Mouse (Mus musculus) hindbrain, embryonic 14.5 days (tissue): ENCODE data around the gene Adh5. TPM values are rescaled to one million over a fixed set of nuclear protein-coding genes. Genes with fewer than 3 reads are reported as not detected.
A peak's percentile ranks its signal among the peaks of the same experiment; 100 is the strongest.

Experiments used
- ATAC-seq: fragments of 200-750 bp; cut with Nextera tagmentation; 2 replicates; pipeline ENCODE4 v1.8.0; 2017; ENCODE audit warnings: moderate number of reproducible peaks, mild to moderate bottlenecking, moderate TSS enrichment, moderate library complexity; ENCODE audit not compliant: low FRiP score
- DNase-seq: peaks from one replicate; pipeline ENCODE4 v3.0.0-alpha.2; 2015; ENCODE audit warnings: low spot score
- H3K27ac ChIP-seq: fragments of 300-500 bp; sonication (generic); 2 replicates; pipeline ENCODE4 v1.5.1; 2014; ENCODE audit warnings: mild to moderate bottlenecking, moderate library complexity
- H3K27me3 ChIP-seq: fragments of 300-500 bp; sonication (generic); 2 replicates; pipeline ENCODE4 v1.6.1; 2014; ENCODE audit warnings: mild to moderate bottlenecking, low read length, mixed read lengths; ENCODE audit not compliant: control insufficient read depth, insufficient read depth
- H3K36me3 ChIP-seq: fragments of 300-500 bp; sonication (generic); replicated peaks from 2 replicates; pipeline ENCODE4 v1.6.1; 2014; ENCODE audit not compliant: control insufficient read depth, insufficient read depth
- H3K4me1 ChIP-seq: fragments of 300-500 bp; sonication (generic); replicated peaks from 2 replicates; pipeline ENCODE4 v1.6.1; 2014; ENCODE audit warnings: antibody characterized with exemption, low read length, mixed read lengths; ENCODE audit not compliant: control insufficient read depth, insufficient read depth
- H3K4me2 ChIP-seq: fragments of 300-500 bp; sonication (generic); replicated peaks from 2 replicates; pipeline ENCODE4 v1.6.1; 2014; ENCODE audit warnings: mild to moderate bottlenecking, moderate library complexity
- H3K4me3 ChIP-seq: fragments of 300-500 bp; sonication (generic); replicated peaks from 2 replicates; pipeline ENCODE4 v1.5.1; 2014; ENCODE audit warnings: mild to moderate bottlenecking, low read length
- H3K9ac ChIP-seq: fragments of 300-500 bp; sonication (generic); 2 replicates; pipeline ENCODE4 v1.6.1; 2014
- H3K9me3 ChIP-seq: fragments of 300-500 bp; sonication (generic); 2 replicates; pipeline ENCODE4 v1.6.1; 2016; ENCODE audit warnings: low read length; ENCODE audit not compliant: control insufficient read depth
- WGBS: fragments of 180-500 bp; shearing (Covaris S2); extraction: QIAGEN DNeasy Blood & Tissue Kit; methylation state at CpG from one replicate; pipeline ENCODE4 v1.1.7; 2014; 5-methylcytosine and 5-hydroxymethylcytosine counted together
- polyA plus RNA-seq: library from polyadenylated mRNA; unstranded; fragments of >200 nt; fragmentation: Nextera tagmentation; extraction: Ambion mirVana; gene quantifications from 2 replicates; pipeline ENCODE4 v1.2.1, GENCODE M21; 2014

Gene Adh5
- polyA plus RNA-seq, 1 experiment from 2014 or later = 196 TPM

- Histone ChIP-seq H3K27ac (no peak overlapping the region), H3K9me3 (no peaks in the 10 kb centered on the region), H3K4me2 (no peak overlapping the region), H3K4me1 (no peaks in the 10 kb centered on the region), H3K9ac (no peak overlapping the region), H3K27me3 (no peaks in the 10 kb centered on the region), H3K36me3 (no peaks in the 10 kb centered on the region), H3K4me3 (no peak overlapping the region)
- 43% methylated on average over 1 of the region's 1 CpGs for WGBS
- DNase-seq (no peak), ATAC-seq (no peak)
Observed at GRCm38 (mm10) chr3:138494565-138494964, 51.7 kb downstream of the Adh5 start.

- 89% methylated on average over 11 of the region's 11 CpGs for WGBS
- H3K4me2 ChIP-seq = no peak overlapping the region
- no peak overlapping the region for H3K9ac ChIP-seq
- H3K9me3 ChIP-seq = no peaks in the 10 kb centered on the region
- H3K27ac ChIP-seq = no peak overlapping the region
- DNase-seq (no peak), ATAC-seq (no peak)
- no peak overlapping the region for H3K4me3 ChIP-seq
- H3K4me1 ChIP-seq = peaks cover 7% of the 10 kb centered on the region
- H3K27me3 ChIP-seq = no peaks in the 10 kb centered on the region
- H3K36me3 ChIP-seq = no peaks in the 10 kb centered on the region
Observed at GRCm38 (mm10) chr3:138495166-138496145, 52.6 kb downstream of the Adh5 start.

GRCm38 (mm10) chr3:138498731-138499130 lies 55.8 kb downstream of the Adh5 start:
- Histone ChIP-seq H3K27me3 (no peaks in the 10 kb centered on the region), H3K4me3 (no peak overlapping the region), H3K4me1 (peaks cover 13% of the 10 kb centered on the region), H3K9ac (no peak overlapping the region), H3K27ac (no peak overlapping the region), H3K36me3 (no peaks in the 10 kb centered on the region), H3K4me2 (no peak overlapping the region), H3K9me3 (no peaks in the 10 kb centered on the region)
- no peak for DNase-seq
- no peak for ATAC-seq
- 63% methylated on average over 4 of the region's 4 CpGs for WGBS

- H3K36me3 ChIP-seq = no peaks in the 10 kb centered on the region
- DNase-seq (no peak), ATAC-seq (peak; percentile 37; the same call in 1 of the 2 replicates)
- H3K9me3 ChIP-seq = no peaks in the 10 kb centered on the region
- 11% methylated on average over 15 of the region's 15 CpGs for WGBS
- no peak overlapping the region for H3K4me3 ChIP-seq
- 0 out of 2 replicates have a peak overlapping the region, but pooled peaks have one; percentile 13 for H3K9ac ChIP-seq
- H3K27ac ChIP-seq = peak overlapping the region; percentile 24; the same call in 1 of the 2 replicates
- H3K27me3 ChIP-seq = no peaks in the 10 kb centered on the region
- H3K4me2 ChIP-seq = peak overlapping the region; percentile 31
- H3K4me1 ChIP-seq = peaks cover 13% of the 10 kb centered on the region
Observed at GRCm38 (mm10) chr3:138499854-138500740, 57.2 kb downstream of the Adh5 start.

DNA sequence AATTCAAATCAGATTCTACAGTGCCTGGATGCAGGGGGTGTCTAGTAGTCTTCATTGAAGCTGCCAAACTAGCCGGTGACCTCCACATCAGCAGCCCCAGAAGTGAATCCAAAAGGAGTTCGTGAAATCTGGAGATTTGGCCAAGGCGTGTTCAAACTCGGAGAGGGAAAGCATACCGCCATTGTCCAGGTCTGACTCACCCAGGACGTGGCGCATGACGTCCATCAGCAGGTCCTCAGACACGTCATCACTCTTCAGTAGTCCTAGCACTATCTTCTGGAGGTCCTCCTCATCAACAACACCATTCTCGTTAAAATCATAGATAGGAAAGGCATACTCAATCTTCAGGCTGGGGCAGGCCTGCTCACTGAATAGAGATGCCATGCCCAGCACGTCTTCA lies 60.9 kb downstream of the Adh5 start:
- WGBS = 91% methylated on average over 11 of the region's 11 CpGs

More for the DNA sequence above, 60.9 kb downstream of the Adh5 start:
- no peak overlapping the region for H3K27ac ChIP-seq
- no peaks in the 10 kb centered on the region for H3K27me3 ChIP-seq
- no peak for DNase-seq
- no peaks in the 10 kb centered on the region for H3K36me3 ChIP-seq
- peaks cover 13% of the 10 kb centered on the region for H3K4me1 ChIP-seq
- no peak overlapping the region for H3K4me3 ChIP-seq
- no peak overlapping the region for H3K9ac ChIP-seq
- H3K9me3 ChIP-seq = no peaks in the 10 kb centered on the region
- no peak overlapping the region for H3K4me2 ChIP-seq
- ATAC-seq = no peak

Other genes starting within 250 kb of the Adh5 start
- not detected in 2 replicates for gene 4930579F01Rik, start 249.3 kb upstream of the Adh5 start, polyA plus RNA-seq
- gene Adh7, start 225.3 kb upstream of the Adh5 start, polyA plus RNA-seq = 0.41 and 1.6 TPM in 2 replicates
- gene Adh1, start 182.1 kb upstream of the Adh5 start, polyA plus RNA-seq = 1.3 and 1.6 TPM in 2 replicates
- not detected in 2 replicates for gene Adh6a, start 129.8 kb upstream of the Adh5 start, polyA plus RNA-seq
- gene Adh6b, start 101.3 kb upstream of the Adh5 start, polyA plus RNA-seq = 0.16 and 0.29 TPM in 2 replicates
- 0.58 TPM in 1 of 2 replicates, not detected in the other for gene Adh4, start 27.6 kb upstream of the Adh5 start, polyA plus RNA-seq
- gene Metap1, start 46.4 kb downstream of the Adh5 start, polyA plus RNA-seq = 58.3 and 61.9 TPM in 2 replicates
- gene Eif4e, start 83.1 kb downstream of the Adh5 start, polyA plus RNA-seq = 314 and 377 TPM in 2 replicates